Mouse (Mus musculus) bone marrow macrophage, adult 2 months (primary cell): ENCODE measurements around the gene Zfp597.

Experiments
- CTCF ChIP-seq: IDR thresholded peaks from 2 replicates; pipeline ENCODE4 v1.5.1; 2012; ENCODE audit warnings: low read depth, mild to moderate bottlenecking, low read length, moderate library complexity
- POLR2A ChIP-seq: IDR thresholded peaks from 2 replicates; pipeline ENCODE4 v1.6.1; 2012; ENCODE audit warnings: mild to moderate bottlenecking, low read depth, low read length, borderline replicate concordance

- TF ChIP-seq CTCF: no peak
- TF ChIP-seq POLR2A: no peak
Measured at GRCm38 (mm10) chr16:3923515-3923914, 39.2 kb upstream of the Zfp597 start.
